Mouse (Mus musculus) stomach, adult 2 months (tissue): Measurements from ENCODE around the gene Hsf4. TPM values are rescaled to one million over a fixed set of nuclear protein-coding genes. Genes with fewer than 3 reads are reported as not detected.

ENCODE experiments used
- polyA plus RNA-seq: library from polyadenylated mRNA; depleted of rRNA; stranded (reverse); fragments of >200 nt; gene quantifications from 2 replicates; pipeline ENCODE4 v1.2.3, GENCODE M21; 2012; rRNA removed

The Hsf4 gene
- polyA plus RNA-seq, result 2.3 and 3.6 TPM in 2 replicates

DNA sequence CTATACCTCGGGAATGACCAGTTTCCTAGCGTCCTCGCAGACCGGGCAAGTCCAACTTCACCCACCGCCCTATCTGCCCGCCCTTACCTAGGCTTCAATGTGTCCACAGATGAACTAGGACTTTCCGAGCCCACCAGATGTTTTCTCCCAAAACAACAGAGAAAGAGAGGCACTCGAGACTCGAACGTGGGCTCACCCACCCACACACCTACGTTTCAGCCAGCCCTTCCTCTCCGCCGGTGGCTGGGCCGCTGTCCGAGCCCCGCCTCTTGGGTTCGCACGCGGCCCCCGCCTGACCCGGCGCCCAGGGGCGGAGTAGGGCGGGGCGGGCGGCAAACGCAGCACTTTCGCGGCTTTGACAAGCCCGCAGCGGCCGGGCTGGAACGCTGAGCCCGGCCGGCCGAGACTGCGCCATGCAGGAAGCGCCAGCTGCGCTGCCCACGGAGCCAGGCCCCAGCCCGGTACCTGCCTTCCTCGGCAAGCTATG is at the start of gene Hsf4:
TSS of gene Hsf4 (plus strand) at position 341 of the 487 bp plus-strand sequence.

DNA sequence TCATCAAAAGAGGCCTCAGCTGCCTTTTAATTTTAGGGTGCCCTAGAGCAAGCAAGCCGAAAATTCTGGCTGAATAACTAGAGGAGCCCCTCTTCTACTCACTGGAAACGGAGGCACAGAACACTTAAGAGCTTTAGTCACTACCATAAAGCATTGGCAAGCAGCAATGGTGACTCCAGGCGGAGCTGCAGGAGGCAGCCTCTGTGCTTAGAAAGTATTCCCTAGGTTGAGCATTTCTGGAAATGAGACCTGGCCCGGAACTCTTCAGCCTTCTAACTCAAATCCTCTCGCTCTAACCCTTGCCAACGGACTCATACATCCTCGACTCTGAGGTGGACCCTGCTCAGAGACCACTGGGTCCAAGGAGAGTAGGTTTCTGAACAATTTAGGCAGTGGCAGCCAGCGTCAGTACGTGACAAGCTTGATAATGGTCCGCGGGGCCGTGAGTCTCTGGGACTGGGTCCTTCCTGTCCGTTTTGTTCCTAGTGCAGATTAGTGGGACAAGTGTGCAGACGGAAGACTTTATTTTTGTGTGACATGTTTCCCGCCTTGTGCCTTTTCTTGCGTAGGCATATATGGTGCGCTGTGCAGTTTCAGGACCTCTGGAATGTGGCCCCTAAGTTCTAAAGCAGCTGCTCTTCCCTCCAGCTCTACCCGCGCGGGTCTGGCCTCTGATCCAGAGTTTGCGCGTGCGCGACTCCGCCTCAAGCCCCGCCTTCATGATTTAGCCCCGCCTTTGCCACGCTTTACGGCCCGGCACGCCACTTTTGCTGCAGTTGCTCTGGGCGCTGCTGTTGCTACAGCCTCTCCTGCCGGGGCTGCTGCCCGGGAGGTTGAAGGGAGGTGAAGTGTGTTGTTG is 45.0 kb upstream of the Hsf4 start, which contains the start of gene D230025D16Rik:
TSS of gene D230025D16Rik (plus strand) at position 733 of the 859 bp plus-strand sequence.

DNA sequence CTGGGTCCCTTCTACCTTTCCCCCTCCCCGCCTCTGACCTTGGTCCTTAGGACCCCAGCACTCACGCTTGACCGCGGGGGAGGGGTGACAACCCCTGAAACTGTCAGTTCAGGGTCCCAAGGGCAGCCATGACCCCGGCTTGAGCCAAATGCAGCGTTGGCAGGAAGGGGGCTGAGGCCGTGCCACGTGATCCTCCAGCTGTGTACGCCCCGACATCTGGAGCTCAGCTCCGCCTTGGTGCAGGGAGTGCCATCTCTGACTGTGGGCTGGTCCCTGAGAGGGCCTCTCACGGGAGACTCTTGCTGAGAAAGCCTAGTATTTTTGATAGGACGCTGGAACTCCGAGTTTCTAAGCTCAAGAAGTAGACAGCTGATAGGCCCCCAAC is 14.6 kb upstream of the Hsf4 start, which contains the start of gene B3gnt9:
TSS of gene B3gnt9 (minus strand) at position 188 of the 385 bp plus-strand sequence.

DNA sequence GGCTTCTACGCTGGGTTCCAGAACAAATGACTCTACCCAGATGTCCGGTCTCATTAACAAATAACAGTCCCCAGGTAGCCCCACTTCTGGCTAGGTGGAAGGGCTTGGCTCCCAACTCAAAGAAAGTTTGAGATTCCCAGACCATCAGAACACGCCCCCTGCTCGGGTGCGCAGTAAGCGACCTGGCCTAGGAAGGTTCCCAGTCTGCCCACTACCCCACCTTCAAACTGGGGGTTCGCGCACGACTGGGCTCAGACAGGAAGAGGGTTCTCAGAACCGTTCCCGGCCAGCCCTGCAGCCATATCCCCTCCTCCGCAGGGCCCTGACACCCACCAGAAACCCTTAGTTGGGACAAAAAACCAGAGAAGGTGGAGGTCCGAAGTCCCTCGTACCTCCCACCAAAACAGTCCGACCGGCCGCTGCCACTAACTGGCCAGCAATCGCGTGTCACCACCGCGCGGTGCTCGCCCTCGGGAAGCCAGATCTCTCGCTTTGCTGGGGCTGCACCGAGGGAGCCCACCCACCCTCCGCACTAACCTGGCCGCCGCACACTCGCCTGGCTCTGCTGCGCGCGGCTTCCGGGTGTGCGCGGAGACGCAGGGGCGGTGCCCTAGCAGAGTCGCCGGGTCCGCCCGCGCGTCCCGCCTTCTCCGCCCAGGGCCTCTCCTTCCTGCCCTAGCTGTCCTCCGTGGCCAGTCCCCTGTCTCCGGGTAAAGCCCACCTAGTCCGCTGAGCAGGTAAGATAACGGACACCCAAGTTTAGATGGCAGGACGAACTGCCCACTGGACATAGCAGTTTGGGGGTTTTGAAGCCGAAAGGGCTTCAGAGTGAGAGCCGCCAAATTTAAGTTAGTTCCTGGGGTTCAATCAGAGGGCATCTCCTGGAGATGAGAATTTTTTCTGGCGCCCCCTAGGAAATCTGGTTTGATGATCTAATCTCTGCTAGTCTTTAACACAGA is 5.3 kb upstream of the Hsf4 start, which contains the start of the genes Tradd and Fbxl8:
TSS of gene Tradd (minus strand) at position 586 of the 959 bp plus-strand sequence.
TSS of gene Fbxl8 (plus strand) at position 625 of the 959 bp plus-strand sequence.

DNA sequence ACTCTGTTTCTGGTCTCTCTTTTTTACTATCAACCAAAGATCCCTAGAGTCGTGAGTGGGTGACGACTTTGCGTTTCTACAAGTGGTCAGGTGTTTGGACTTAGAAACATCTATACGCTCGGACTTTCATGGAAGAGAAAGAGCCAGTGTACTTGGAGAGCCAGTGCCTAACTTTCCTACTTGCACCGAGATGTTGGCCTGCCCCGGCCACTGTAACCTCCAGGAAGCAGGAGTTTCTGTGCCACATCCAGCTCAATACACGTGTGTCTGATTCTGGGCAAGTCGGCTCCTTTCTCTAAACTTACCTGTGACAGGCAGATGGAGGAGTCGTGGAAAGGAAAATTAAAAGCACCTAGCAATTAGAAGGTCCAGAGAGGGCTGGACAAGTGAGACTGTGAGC is 6.2 kb downstream of the Hsf4 start, which contains the start of gene Nol3:
TSS of gene Nol3 (plus strand) at position 301 of the 400 bp plus-strand sequence.

DNA sequence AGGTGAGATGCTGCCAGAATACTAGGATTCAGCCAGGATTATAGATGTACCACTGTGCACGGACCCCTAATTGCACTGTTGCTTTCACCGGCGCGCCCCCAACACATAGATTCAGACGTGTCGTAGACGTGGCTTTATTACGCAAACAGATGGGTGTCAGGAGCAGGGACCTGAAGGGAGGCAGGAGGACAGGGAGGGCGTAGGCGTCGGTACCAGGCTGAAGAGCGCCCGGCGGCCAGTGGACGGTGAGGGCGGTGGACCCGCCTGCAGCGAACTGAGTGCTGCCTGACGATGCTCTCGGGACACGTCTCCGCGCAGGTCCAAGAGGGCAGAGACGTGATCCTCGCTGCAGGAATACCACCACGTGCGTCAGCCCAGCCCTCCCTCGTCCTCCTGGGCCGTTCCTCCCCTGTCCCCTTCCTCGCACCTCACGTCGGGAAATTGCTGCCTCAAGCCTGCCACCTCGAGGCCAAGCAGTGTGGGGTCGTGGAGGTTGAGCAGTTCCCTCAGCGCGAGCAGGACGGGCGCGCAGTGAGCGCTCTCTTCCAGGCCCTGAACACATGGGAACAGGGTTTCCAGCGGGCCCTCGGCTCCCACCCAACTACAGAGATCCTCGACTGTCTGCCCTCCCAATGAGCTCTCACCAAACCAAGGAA is 20.3 kb downstream of the Hsf4 start, which contains the start of gene 4931428F04Rik:
TSS of gene 4931428F04Rik (minus strand) at position 60 of the 656 bp plus-strand sequence.

DNA sequence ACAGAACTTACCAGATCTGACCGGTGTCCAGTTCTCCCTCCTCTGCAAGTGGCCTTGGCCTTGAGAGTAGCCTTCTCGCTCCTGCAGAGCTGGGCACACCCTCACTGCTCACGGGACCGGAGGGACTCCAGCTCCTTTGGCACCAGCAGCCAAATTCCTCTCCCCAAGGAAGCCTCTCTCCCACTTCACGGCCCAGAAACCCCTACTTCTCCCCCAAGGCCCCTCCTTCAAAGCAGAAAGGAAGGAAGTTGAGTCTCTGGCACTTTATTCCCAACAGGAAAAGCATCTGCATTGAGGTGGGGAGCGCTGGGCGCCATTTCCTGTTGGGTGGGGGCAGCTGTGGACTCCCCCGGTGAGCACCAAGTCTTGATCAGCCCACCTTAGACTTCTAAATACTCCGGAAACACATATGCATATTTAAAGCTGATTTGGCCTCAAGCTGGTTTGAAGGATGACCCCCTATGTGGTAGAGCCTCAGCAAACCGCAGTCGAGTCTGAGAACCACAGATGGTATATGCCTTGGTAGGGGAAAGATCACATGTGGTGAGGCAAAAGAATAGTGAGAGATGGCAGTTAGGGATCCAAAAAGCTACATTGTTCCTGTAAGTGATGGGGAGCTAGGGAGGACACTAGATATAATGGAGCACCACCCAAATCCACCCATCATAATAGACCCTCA is 26.4 kb downstream of the Hsf4 start, which contains the start of gene Exoc3l:
TSS of gene Exoc3l (minus strand) at position 207 of the 679 bp plus-strand sequence.

DNA sequence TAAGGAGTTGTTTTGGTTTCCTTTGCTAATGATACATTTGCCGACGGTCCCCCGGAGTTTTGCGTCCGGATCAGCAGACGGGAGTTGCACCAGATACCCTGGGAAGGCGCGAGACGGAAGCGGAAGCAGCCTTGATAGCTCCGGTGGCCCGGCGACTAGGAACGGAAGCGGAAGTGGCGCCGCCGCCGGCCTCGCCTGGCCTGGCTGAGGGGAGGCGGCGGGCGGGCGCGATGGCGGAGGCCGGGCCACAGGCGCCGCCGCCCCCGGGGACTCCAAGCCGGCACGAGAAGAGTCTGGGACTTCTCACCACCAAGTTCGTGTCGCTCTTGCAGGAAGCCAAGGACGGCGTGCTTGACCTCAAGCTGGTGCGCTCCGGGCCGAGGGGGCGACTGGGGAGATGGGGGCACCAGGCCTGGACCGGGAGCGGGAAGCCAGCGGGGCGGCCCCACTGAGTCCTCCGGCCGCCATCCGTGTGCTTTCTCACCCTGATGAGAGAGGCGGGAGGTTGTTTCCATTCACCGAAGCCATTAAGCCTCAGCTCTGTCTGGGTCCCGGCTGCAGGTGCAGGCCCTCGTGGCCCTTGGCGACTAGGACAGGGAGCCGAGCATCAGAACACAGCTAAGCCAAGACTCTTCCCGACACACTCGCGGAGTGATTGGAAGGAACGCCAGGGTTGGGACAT is 28.1 kb downstream of the Hsf4 start, which contains the start of gene E2f4:
TSS of gene E2f4 (plus strand) at position 153 of the 682 bp plus-strand sequence.

DNA sequence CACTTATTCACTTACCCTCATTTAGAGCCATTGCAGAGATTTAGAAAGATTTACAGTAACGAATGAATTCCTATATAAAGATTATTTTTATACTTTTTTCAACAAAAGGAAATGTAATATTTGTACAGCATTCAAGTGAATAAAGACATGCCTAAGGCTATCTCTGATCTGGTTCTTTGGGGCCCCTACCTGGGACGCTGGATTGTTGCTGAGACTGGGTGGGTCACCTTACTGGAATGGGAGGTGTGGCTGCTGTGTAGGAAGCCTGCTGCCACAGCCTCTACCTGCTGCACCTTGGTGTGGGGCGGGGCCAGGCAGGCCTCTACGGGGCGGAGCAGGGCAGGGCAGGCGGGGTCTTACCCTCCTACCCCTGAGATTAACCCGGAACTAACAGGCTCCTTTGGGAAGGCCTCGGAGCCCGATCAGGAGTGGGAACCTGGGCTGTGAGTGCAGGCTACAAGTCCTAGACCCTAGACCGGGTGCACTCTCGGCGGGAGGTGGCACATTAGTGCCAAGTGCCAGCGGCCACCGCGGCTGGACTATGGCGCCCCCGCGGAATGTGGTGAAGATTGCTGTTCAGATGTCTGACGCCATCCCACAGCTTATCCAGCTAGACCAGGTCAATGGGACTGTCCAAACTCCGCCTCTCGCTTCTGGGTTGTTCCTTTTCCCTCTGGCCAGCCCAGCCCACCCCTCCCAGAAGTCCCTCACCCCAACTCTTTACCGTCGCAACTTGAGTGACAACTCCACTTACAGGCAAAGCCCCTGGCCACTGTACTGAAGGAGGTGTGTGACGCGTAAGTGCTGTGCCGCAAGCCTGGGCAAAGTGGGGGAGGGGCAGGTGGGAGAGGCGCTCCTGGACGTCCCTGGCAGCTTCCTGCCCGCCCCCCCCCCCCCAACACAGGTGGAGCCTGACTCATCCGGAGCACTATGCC is 35.9 kb downstream of the Hsf4 start, which contains the start of gene Elmo3:
TSS of gene Elmo3 (plus strand) at position 391 of the 935 bp plus-strand sequence.

Other genes with a start within 250 kb of the Hsf4 start
- 0.31 and 0.63 TPM in 2 replicates for gene Ces3a, start 221.2 kb upstream of the Hsf4 start, polyA plus RNA-seq
- not detected in 2 replicates for gene Ces3b, start 186.0 kb upstream of the Hsf4 start, polyA plus RNA-seq
- not detected in 2 replicates for gene Ces4a, start 138.0 kb upstream of the Hsf4 start, polyA plus RNA-seq
- 2.1 and 2.3 TPM in 2 replicates for gene Cbfb, start 99.1 kb upstream of the Hsf4 start, polyA plus RNA-seq
- gene D230025D16Rik, start 44.7 kb upstream of the Hsf4 start, polyA plus RNA-seq, result 13.5 and 13.8 TPM in 2 replicates
- 6.5 and 27.1 TPM in 2 replicates for gene B3gnt9, start 14.6 kb upstream of the Hsf4 start, polyA plus RNA-seq
- gene Tradd, start 5.2 kb upstream of the Hsf4 start, polyA plus RNA-seq, result 19.5 and 27.4 TPM in 2 replicates
- gene Fbxl8, start 5.2 kb upstream of the Hsf4 start, polyA plus RNA-seq, result 7.8 and 13.6 TPM in 2 replicates
- 2.9 and 4.1 TPM in 2 replicates for gene Nol3, start 6.3 kb downstream of the Hsf4 start, polyA plus RNA-seq
- 2.8 and 3.0 TPM in 2 replicates for gene 4931428F04Rik, start 20.1 kb downstream of the Hsf4 start, polyA plus RNA-seq
- 2.9 and 3.6 TPM in 2 replicates for gene Exoc3l, start 26.3 kb downstream of the Hsf4 start, polyA plus RNA-seq
- 75.3 and 82.4 TPM in 2 replicates for gene E2f4, start 27.9 kb downstream of the Hsf4 start, polyA plus RNA-seq
- gene Elmo3, start 35.8 kb downstream of the Hsf4 start, polyA plus RNA-seq, result 24.7 and 28.1 TPM in 2 replicates
- 3.6 and 4.0 TPM in 2 replicates for gene Lrrc29, start 56.5 kb downstream of the Hsf4 start, polyA plus RNA-seq
- gene Tmem208, start 56.6 kb downstream of the Hsf4 start, polyA plus RNA-seq, result 73.4 and 87.5 TPM in 2 replicates
- 8.3 and 11.0 TPM in 2 replicates for gene Fhod1, start 78.2 kb downstream of the Hsf4 start, polyA plus RNA-seq
- 1.0 and 1.3 TPM in 2 replicates for gene Slc9a5, start 79.0 kb downstream of the Hsf4 start, polyA plus RNA-seq
- 0.08 and 0.11 TPM in 2 replicates for gene Plekhg4, start 103.5 kb downstream of the Hsf4 start, polyA plus RNA-seq
- not detected in 2 replicates for gene Kctd19, start 143.7 kb downstream of the Hsf4 start, polyA plus RNA-seq
- 0.18 and 0.28 TPM in 2 replicates for gene Lrrc36, start 143.8 kb downstream of the Hsf4 start, polyA plus RNA-seq
- gene Tppp3, start 201.7 kb downstream of the Hsf4 start, polyA plus RNA-seq, result 112 and 143 TPM in 2 replicates
- 35.4 and 36.1 TPM in 2 replicates for gene Zdhhc1, start 227.1 kb downstream of the Hsf4 start, polyA plus RNA-seq
- gene Hsd11b2, start 249.0 kb downstream of the Hsf4 start, polyA plus RNA-seq, result 3.3 and 3.7 TPM in 2 replicates